Mouse (Mus musculus): ENCODE results near the gene Prmt6.

DNA sequence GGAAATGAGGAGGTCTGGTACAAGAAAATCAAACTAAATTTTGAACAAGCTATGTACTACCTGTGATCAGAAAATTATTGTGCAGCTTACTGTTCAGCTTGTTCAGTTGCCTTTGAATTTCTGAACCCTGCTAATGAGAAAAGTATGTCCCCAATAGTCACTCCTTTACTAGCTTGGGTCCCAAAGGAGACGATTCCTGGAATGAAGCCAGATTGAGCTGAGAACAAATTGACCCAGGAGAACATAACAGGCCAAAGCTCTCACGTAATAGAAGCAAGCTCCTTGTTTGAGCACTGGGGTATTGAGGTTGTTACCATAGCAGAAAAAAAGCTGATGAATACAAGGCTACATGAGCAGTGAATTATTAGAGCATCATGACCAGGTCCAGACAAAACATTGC, 17.0 kb upstream of the Prmt6 start:
- TF ChIP-seq CTCF (IDR thresholded peaks at IDR 0.05; ENCODE audit: low read depth, low read length) = no peak
- TF ChIP-seq GATA1 (IDR thresholded peaks at IDR 0.05; ENCODE audit: borderline replicate concordance, low read length) = no peak
